Mouse (Mus musculus) cerebellum, adult 18-20 months (tissue): ENCODE measurements around the gene Rasd2.
A peak's percentile ranks its signal among the peaks of the same experiment; 100 is the strongest.

Experiments used
- DNase-seq, 2 experiments: peaks; one replicate each; pipeline ENCODE4 v3.0.0; 2021

Gene Rasd2

DNA sequence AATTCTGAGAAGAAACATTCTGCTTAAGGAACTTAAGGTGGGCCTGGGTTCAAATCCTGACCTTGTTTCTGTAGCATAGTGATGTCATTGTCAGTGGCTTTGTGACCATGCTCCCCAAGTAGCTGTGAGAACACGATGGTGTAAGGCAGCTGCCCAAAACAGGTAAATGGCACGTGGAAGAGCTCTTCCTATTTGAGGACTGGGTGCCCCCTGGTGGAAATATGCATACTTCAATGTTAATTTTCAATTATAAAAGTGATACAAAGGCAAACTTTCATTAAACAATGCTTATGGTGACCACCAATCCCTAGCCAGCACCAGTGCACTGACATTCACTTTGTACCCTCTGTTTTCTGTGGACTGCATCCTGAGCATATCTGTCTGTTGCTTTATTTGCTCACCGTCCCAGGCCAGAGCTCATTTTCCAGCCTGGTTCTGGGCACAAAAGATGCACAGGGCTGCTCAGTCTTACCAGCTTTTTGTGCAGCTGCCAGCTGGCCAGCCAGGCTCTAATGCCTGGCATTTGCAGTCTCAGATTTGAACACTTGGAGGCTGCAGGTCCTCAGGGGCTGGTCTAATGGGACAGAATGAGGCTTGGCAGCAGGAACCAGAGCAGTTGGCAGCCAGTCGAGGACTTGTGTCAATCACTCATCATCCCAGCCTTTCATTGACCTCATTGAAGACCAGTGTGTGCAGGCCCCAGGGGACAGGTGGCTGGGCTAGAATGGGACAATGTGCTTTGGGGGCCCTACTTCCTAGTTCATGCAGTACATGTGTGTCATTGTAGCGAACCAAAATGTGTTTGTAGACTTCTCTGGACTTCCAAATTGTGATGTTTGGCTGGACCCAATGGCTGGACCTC lies 6.4 kb downstream of the Rasd2 start:
- peak; percentile 51 to 53 for DNase-seq

DNA sequence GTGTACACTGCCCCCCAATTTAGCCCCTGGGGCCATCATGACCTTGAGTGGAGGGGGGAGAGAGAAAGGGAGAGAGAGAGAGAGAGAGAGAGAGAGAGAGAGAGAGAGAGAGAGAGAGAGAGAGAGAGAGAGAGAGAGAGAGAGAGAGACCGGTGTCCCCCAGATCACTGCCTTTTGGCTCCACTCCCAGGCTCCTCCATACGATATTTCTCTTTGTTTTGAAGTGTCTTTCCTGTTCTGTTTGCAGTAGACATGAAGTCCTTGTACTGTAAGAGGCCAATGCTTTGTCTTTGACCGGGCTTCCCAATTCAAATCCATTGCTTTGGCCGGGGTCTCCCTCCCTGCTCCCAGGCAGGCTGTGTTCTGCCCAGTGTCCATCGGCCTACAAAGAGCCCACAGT lies 8.9 kb downstream of the Rasd2 start:
- no peak for DNase-seq

DNA sequence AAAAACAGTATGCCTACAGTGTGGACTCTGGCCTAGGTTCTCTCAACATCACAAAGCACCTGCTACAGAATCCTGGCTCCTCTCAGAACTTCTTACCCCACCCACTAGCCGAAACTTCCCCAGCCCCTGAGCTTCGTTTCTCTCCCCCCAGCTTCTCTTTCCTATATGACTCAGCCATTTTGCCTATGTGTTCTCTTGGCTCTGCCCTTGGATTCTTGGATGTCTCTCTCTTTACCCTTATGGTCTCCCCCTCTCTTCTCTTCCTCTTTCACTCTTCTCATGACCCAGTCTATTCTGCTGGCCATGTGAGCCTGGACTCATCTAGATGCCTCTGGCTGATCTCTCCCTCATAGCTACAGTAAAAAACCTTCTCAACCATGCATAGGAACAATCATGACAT lies 13.0 kb downstream of the Rasd2 start:
- no peak for DNase-seq

DNA sequence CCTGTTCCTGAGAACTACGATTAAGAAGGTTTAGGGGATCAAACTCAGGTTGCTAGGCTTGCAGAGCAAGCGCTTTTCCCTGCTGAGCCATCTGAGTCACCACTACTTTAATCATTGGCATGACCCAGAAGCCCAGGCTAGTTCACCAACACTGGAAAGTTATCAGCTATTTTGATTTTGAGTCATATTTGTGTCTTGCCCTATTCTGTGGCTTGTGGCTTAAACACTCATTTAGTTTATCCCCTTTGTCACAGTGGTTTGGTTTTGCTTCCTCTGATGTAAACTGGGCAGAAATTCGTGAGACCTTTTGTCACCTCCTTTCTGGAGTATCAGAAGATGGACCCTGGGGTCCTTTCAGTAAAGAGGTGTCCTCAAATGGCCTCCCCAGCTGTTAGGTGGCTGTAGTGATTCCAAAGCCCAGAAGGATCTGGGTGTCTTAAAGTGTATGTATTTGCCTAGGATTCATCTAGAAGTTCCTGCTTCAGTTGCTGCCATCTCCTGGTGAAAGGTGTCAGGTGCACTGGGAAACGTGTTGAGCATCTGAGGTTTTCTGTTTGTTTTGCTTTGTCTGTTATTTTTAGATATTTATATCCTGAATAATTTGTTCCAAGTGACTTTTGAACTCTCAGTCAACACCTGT lies 20.3 kb downstream of the Rasd2 start:
- DNase-seq = peak; percentile 30 to 35

DNA sequence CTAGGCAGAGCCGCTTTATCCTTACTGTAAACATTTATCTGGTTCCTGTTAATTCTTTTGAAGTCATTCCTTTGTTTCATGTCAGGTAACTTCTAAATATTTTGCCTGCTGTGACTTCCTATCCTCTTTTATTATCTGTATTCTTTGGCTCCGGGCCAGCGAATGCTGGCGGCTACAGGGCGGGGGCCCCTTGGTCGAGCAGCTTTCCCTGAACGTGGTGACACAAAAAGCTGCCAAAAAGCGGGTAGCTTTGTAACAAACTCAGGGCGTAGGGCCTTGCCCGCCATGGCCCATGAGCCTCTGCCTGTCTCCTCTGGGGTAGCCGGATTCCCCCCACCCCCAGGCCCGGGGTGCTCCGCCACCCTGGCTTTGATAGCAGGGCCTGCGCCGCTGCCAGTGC lies 33.6 kb downstream of the Rasd2 start:
- DNase-seq = no peak

DNA sequence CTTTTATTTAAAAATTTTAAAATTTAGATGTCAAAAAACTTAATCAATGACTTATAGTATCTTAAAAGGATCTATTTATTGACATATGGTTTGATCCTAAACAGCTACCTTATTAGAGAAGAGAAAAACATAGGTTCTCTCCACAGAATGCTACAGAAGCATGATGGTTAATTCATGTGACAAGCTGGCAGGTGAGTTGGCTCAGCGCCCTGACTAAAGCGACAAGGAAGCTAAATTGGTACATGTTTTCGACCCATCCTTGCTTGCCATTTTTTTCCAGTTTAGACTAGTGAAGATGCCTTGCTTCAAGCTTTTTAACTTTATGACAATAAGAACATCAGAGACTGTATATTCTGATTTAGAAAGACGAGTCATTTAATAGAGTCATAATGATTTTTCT lies 35.4 kb downstream of the Rasd2 start:
- no peak for DNase-seq

DNA sequence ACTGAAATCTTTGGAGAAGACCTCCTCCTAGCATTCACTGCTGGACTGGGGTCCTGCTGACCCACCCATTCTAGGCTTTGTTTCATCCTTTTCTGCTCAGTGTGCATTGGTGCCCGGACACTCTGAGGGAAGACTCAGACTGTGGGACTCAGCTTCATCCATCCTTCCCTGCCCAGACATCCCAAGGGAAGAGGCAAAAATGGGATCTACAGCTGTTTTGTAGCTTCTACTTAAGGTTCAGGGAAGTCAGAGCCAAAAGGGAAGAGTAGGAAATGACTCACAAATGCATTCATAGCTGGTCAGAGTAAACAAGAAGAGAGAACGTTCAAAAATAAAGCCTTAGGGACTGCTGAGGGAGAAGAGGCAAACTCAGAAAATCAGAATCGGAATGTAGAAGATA lies 40.3 kb downstream of the Rasd2 start:
- no peak for DNase-seq

DNA sequence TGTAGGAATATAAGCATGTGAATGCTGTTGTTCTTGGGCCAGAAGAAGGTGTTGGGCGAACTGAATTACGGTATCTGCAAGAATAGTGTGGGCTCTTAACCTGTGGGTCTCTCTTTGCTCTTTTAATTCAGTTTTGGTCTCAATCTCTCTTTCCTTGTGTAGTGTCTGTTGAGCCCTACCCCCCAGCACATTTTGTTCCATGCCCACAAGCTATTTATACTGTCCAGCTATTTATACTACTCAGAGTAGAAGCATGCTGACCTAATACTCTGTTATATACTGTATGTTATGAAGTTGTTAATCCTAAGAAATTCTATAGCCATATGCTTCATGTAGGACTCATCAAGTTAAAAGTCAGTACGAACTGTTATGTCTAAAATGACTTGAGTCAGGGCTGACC lies 41.9 kb downstream of the Rasd2 start:
- DNase-seq = no peak

DNA sequence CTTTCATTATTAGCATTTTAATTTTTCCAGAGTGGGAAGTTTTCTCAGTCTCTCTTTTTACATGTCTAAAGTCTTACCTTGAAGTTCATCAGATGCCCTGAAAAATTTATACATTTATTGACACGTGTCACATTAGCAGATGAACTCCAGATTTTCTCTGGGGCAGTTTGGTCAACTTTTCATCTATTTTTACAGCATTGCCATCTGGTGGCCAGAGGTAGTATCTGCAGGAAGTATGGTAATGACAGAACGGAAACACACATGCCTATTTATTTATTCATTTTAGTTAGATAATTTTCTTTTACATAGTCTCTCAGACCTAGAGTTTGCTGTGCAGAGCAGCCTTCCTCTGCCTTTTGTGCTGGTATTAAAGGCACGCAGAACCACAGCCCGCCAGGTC lies 58.4 kb downstream of the Rasd2 start:
- peak; percentile 13 to 20 for DNase-seq
